10 mouse cellular contexts compared by ENCODE assay signal in the genomic region with DNA sequence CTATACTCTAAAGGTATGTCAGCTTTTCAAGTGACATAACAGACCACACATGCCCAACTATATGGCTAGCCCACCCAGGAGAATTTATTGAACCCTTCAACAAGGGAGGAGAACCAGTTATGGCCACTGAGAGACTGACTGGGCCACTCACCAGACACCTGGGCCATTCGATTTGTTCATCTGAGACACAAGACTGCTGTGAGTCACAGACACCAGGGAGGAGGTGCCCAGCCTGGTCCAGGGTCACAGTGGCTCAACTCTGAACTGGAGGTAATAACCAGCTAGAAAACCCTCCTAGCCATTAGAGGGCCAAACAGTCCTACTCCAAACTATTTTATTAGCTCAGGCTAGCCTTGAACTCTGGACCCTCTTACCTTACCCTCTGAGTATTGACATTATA. TPM values are rescaled to one million over a fixed set of nuclear protein-coding genes. Genes with fewer than 3 reads are reported as not detected.
A peak's percentile ranks its signal among the peaks of the same experiment; 100 is the strongest.
DNase-seq lines count a peak whose midpoint lies in the region; ATAC-seq lines count a peak whose summit lies in the region.
"Had no signal": no experiment of that assay in that cellular context is flagged by ENCODE, and none has a peak within 500 bp of the region (broad histone marks: within the 10 kb centered on the region; RNA-seq: fewer than 3 reads in every experiment).

No protein-coding gene starts in this region.

- DNase-seq in urinary bladder, postnatal 14 days (ENCODE audit: low spot score), result peak; percentile 20
- DNase-seq in urinary bladder, postnatal 25 days (ENCODE audit: low spot score), result no peak
- no peak for DNase-seq in retina, postnatal 1 day
- DNase-seq in kidney, postnatal 4 days, result no peak
- DNase-seq: forebrain, postnatal 0 days; kidney, adult 8-10 months; right cerebral cortex, postnatal 4 days had no signal

- H3K9me3 ChIP-seq in heart, embryonic 12.5 days (replicated peaks), result no peaks in the 10 kb centered on the region
- H3K9me3 ChIP-seq in heart, embryonic 11.5 days (replicated peaks; ENCODE audit: control insufficient read depth, low read length), result no peaks in the 10 kb centered on the region
- no peaks in the 10 kb centered on the region for H3K9me3 ChIP-seq in liver, embryonic 12.5 days (replicated peaks)

- H3K4me3 ChIP-seq in heart, embryonic 12.5 days, result no peak overlapping the region
- H3K4me3 ChIP-seq in heart, embryonic 11.5 days (ENCODE audit: low read depth, low read length), result no peak overlapping the region
- H3K4me3 ChIP-seq in liver, embryonic 12.5 days, result no peak overlapping the region

- H3K27ac ChIP-seq in heart, embryonic 12.5 days (ENCODE audit: poor library complexity, severe bottlenecking), result peak overlapping the region; percentile 54; the same call in 1 of the 2 replicates
- H3K27ac ChIP-seq in heart, embryonic 11.5 days (ENCODE audit: low read depth, low read length), result no peak overlapping the region
- peak overlapping the region; percentile 94 for H3K27ac ChIP-seq in liver, embryonic 12.5 days

- no peak overlapping the region for H3K4me2 ChIP-seq in heart, embryonic 12.5 days
- H3K4me2 ChIP-seq in heart, embryonic 11.5 days, result no peak overlapping the region
- H3K4me2 ChIP-seq in liver, embryonic 12.5 days, result peak overlapping the region; percentile 82; the same call in 1 of the 2 replicates

- ATAC-seq in heart, embryonic 12.5 days (ENCODE audit: insufficient number of reproducible peaks, low FRiP score), result no peak
- no peak for ATAC-seq in heart, embryonic 11.5 days (replicated peaks; ENCODE audit: insufficient number of reproducible peaks, low FRiP score, low TSS enrichment)
- no peak for ATAC-seq in liver, embryonic 12.5 days
- ATAC-seq: forebrain, postnatal 0 days had no signal

- no peaks in the 10 kb centered on the region for H3K27me3 ChIP-seq in heart, embryonic 12.5 days (replicated peaks)
- no peaks in the 10 kb centered on the region for H3K27me3 ChIP-seq in heart, embryonic 11.5 days (ENCODE audit: control insufficient read depth, insufficient read depth, low read length)
- no peaks in the 10 kb centered on the region for H3K27me3 ChIP-seq in liver, embryonic 12.5 days (replicated peaks)

- WGBS in heart, embryonic 12.5 days, result 65% methylated on average over 1 of the region's 1 CpGs
- WGBS in heart, embryonic 11.5 days (ENCODE audit: insufficient replicate concordance), result 53% methylated on average over 1 of the region's 1 CpGs
- WGBS in liver, embryonic 12.5 days (ENCODE audit: insufficient replicate concordance), result 40% methylated on average over 1 of the region's 1 CpGs

- peaks cover 12% of the 10 kb centered on the region for H3K36me3 ChIP-seq in heart, embryonic 12.5 days
- peaks cover 4% of the 10 kb centered on the region; the same call in 1 of the 2 replicates for H3K36me3 ChIP-seq in heart, embryonic 11.5 days (ENCODE audit: control insufficient read depth, insufficient read depth, low read length)
- H3K36me3 ChIP-seq in liver, embryonic 12.5 days, result peaks cover 21% of the 10 kb centered on the region

- no peak overlapping the region for H3K9ac ChIP-seq in heart, embryonic 12.5 days
- no peak overlapping the region for H3K9ac ChIP-seq in heart, embryonic 11.5 days (ENCODE audit: low read depth, low read length)
- H3K9ac ChIP-seq in liver, embryonic 12.5 days, result peak overlapping the region; percentile 73
- H3K9ac ChIP-seq: forebrain, postnatal 0 days had no signal

- H3K4me1 ChIP-seq in heart, embryonic 12.5 days (replicated peaks), result peaks cover 87% of the 10 kb centered on the region
- peaks cover 79% of the 10 kb centered on the region for H3K4me1 ChIP-seq in heart, embryonic 11.5 days (ENCODE audit: control insufficient read depth, insufficient read depth, low read length)
- H3K4me1 ChIP-seq in liver, embryonic 12.5 days, result peaks cover 98% of the 10 kb centered on the region

RNA-seq across cellular contexts. Expression of gene Pnma1, which starts 29.8 kb away (rescaled TPM):
- 0.40 and 0.68 TPM in 2 replicates for polyA plus RNA-seq in heart, embryonic 12.5 days (2016; fragmentation: Nextera tagmentation; extraction: Ambion mirVana)
- 0.50 and 0.62 TPM in 2 replicates for polyA plus RNA-seq in heart, embryonic 11.5 days (2014; fragmentation: Nextera tagmentation; extraction: Ambion mirVana)
- 0.08 and 0.20 TPM in 2 replicates for polyA plus RNA-seq in liver, embryonic 12.5 days (2016; fragmentation: Nextera tagmentation; extraction: Ambion mirVana)

RNA-seq across cellular contexts. Expression of gene Elmsan1, which starts 40.6 kb away (rescaled TPM):
- polyA plus RNA-seq in heart, embryonic 12.5 days (2016; fragmentation: Nextera tagmentation; extraction: Ambion mirVana), result 8.7 and 10.6 TPM in 2 replicates
- polyA plus RNA-seq in heart, embryonic 11.5 days (2014; fragmentation: Nextera tagmentation; extraction: Ambion mirVana), result 5.9 and 7.1 TPM in 2 replicates
- 6.9 and 8.0 TPM in 2 replicates for polyA plus RNA-seq in liver, embryonic 12.5 days (2016; fragmentation: Nextera tagmentation; extraction: Ambion mirVana)
